ENCODE assay signal across 8 mouse cellular contexts in genomic region chr1:105780079-105780456, GRCm38 (mm10). TPM values are rescaled to one million over a fixed set of nuclear protein-coding genes. Genes with fewer than 3 reads are reported as not detected.
DNase-seq lines count a peak whose midpoint lies in the region; ATAC-seq lines count a peak whose summit lies in the region.

No protein-coding gene starts in this region.

- ATAC-seq in liver, embryonic 16.5 days (ENCODE audit: low read depth), result peak; percentile 27; the same call in 1 of the 2 replicates

- DNase-seq in cerebellum, postnatal 14 days, result peak; percentile 47 to 50
- no peak for DNase-seq in cerebellum, adult 8-10 months
- peak; percentile 9 for DNase-seq in thymus, postnatal 25 days
- DNase-seq in thymus, postnatal 36 days, result no peak
- DNase-seq in adrenal gland, postnatal 10 days, result no peak
- no peak for DNase-seq in adrenal gland, postnatal 25 days
- DNase-seq in gastrocnemius, postnatal 10 days, result no peak

- H3K4me1 ChIP-seq in liver, embryonic 16.5 days (ENCODE audit: control insufficient read depth, low read depth, low read length), result peaks cover 3% of the 10 kb centered on the region; the same call in 1 of the 2 replicates

- H3K9ac ChIP-seq in liver, embryonic 16.5 days (ENCODE audit: low read depth, low read length), result no peak overlapping the region

- WGBS in liver, embryonic 16.5 days (ENCODE audit: insufficient replicate concordance), result 25% methylated on average over 12 of the region's 12 CpGs

- H3K27ac ChIP-seq in liver, embryonic 16.5 days (ENCODE audit: low read length), result no peak overlapping the region

- H3K36me3 ChIP-seq in liver, embryonic 16.5 days (ENCODE audit: control insufficient read depth, insufficient read depth), result no peaks in the 10 kb centered on the region

- no peaks in the 10 kb centered on the region for H3K9me3 ChIP-seq in liver, embryonic 16.5 days (replicated peaks; ENCODE audit: control insufficient read depth, low read length)

- H3K27me3 ChIP-seq in liver, embryonic 16.5 days (ENCODE audit: control insufficient read depth, insufficient read depth, low read depth, low read length), result peaks cover 24% of the 10 kb centered on the region

- H3K4me2 ChIP-seq in liver, embryonic 16.5 days (ENCODE audit: low read depth, low read length), result peak overlapping the region; percentile 75

- H3K4me3 ChIP-seq in liver, embryonic 16.5 days (ENCODE audit: low read depth, low read length), result peak overlapping the region; percentile 61

RNA-seq across cellular contexts. Expression of gene Tnfrsf11a, which starts 0.5 kb away (rescaled TPM):
- polyA plus RNA-seq in liver, embryonic 16.5 days (2015; fragmentation: Nextera tagmentation; extraction: Ambion mirVana), result 0.28 and 0.46 TPM in 2 replicates
- 1 to 10 TPM; 2.9 to 3.3 TPM for total RNA-seq in adrenal gland, postnatal 10 days (2021)
- 1.4 and 3.6 TPM in 2 replicates for total RNA-seq in adrenal gland, postnatal 25 days (2021)
- total RNA-seq in gastrocnemius, postnatal 10 days (2021), result 1 to 10 TPM; 1.3 to 2.3 TPM

Comparison
In these comparisons a context has a peak if more than half of its experiments do, and no peak if none do; other contexts are left out.
1. DNase-seq: peak in cerebellum, postnatal 14 days (2 of 2) and thymus, postnatal 25 days (single experiment); none in cerebellum, adult 8-10 months (single experiment), thymus, postnatal 36 days (0 of 2), adrenal gland, postnatal 10 days (single experiment), adrenal gland, postnatal 25 days (single experiment) and gastrocnemius, postnatal 10 days (single experiment).